In the genomic region with DNA sequence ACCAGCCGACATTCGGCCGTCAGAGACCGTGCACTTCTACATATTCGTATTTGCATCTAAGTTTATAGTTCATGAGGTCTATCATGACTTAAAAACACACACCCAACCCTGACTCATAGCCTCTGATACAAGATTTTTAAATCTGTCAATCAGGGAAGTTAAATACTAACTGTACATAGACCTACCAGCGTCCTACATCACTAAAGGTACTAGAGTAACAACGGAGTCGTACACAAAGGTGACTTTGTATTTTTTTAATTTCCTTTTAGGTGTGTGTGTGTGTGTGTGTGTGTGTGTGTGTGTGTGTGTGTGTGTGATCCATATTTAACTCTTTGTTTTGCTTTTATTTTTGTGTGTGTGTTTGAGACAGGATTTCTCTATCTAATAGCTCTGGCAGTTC, we compare ENCODE assay signal across 37 mouse cellular contexts. TPM values are rescaled to one million over a fixed set of nuclear protein-coding genes. Genes with fewer than 3 reads are reported as not detected.
"Had no signal": no experiment of that assay in that cellular context is flagged by ENCODE, and none has a peak within 500 bp of the region (broad histone marks: within the 10 kb centered on the region; RNA-seq: fewer than 3 reads in every experiment).

No protein-coding gene starts in this region.

- H3K9me3 ChIP-seq: limb, embryonic 10.5 days; limb, embryonic 12.5 days; limb, embryonic 13.5 days; limb, embryonic 15.5 days; liver, embryonic 12.5 days; liver, embryonic 13.5 days; liver, embryonic 15.5 days; lung, embryonic 15.5 days; midbrain, embryonic 10.5 days; midbrain, embryonic 12.5 days; midbrain, embryonic 13.5 days; midbrain, embryonic 15.5 days had no signal

- H3K27me3 ChIP-seq: limb, embryonic 12.5 days; limb, embryonic 13.5 days; limb, embryonic 15.5 days; liver, embryonic 12.5 days; liver, embryonic 13.5 days; liver, embryonic 15.5 days; lung, embryonic 15.5 days; megakaryocyte, embryonic 14.5 days; midbrain, embryonic 12.5 days; midbrain, embryonic 13.5 days; midbrain, embryonic 15.5 days had no signal

- H3K27ac ChIP-seq: left cerebral cortex, adult 2 months; limb, embryonic 10.5 days; limb, embryonic 12.5 days; limb, embryonic 13.5 days; limb, embryonic 15.5 days; liver, embryonic 12.5 days; liver, embryonic 13.5 days; liver, embryonic 14.5 days; liver, embryonic 15.5 days; lung, embryonic 15.5 days; macrophage; midbrain, embryonic 10.5 days; midbrain, embryonic 12.5 days; midbrain, embryonic 13.5 days; midbrain, embryonic 15.5 days had no signal

- H3K9ac ChIP-seq: limb, embryonic 12.5 days; limb, embryonic 13.5 days; limb, embryonic 15.5 days; liver, embryonic 12.5 days; liver, embryonic 13.5 days; liver, embryonic 14.5 days; liver, embryonic 15.5 days; liver, postnatal 0 days; lung, embryonic 14.5 days; lung, embryonic 15.5 days; midbrain, embryonic 12.5 days; midbrain, embryonic 13.5 days; midbrain, embryonic 15.5 days had no signal

- H3K4me1 ChIP-seq: limb, embryonic 10.5 days; limb, embryonic 12.5 days; liver, embryonic 12.5 days; liver, embryonic 13.5 days; liver, embryonic 15.5 days; lung, embryonic 15.5 days; megakaryocyte, embryonic 14.5 days; midbrain, embryonic 10.5 days; midbrain, embryonic 12.5 days; midbrain, embryonic 13.5 days; midbrain, embryonic 15.5 days had no signal

- ATAC-seq: liver, embryonic 12.5 days; liver, postnatal 0 days; lung, postnatal 0 days; midbrain, embryonic 13.5 days; midbrain, embryonic 15.5 days had no signal

- H3K36me3 ChIP-seq: limb, embryonic 10.5 days; limb, embryonic 12.5 days; limb, embryonic 13.5 days; limb, embryonic 15.5 days; liver, embryonic 12.5 days; liver, embryonic 13.5 days; liver, embryonic 15.5 days; lung, embryonic 15.5 days; midbrain, embryonic 10.5 days; midbrain, embryonic 12.5 days; midbrain, embryonic 13.5 days; midbrain, embryonic 15.5 days had no signal

- H3K4me2 ChIP-seq: limb, embryonic 12.5 days; limb, embryonic 13.5 days; limb, embryonic 15.5 days; liver, embryonic 11.5 days; liver, embryonic 12.5 days; liver, embryonic 13.5 days; liver, embryonic 15.5 days; lung, embryonic 14.5 days; lung, embryonic 15.5 days; midbrain, embryonic 12.5 days; midbrain, embryonic 13.5 days; midbrain, embryonic 15.5 days had no signal

- DNase-seq: left cerebral cortex, postnatal 4 days; liver; liver, embryonic 13.5 days; liver, postnatal 0 days; lung, adult 18-20 months; lung, adult 2 months; lung, embryonic 14.5 days; lung, postnatal 10 days; lung, postnatal 14 days; lung, postnatal 36 days; lung, postnatal 4 days; midbrain, embryonic 14.5 days had no signal

- H3K4me3 ChIP-seq: left cerebral cortex, adult 2 months; limb, embryonic 10.5 days; limb, embryonic 12.5 days; limb, embryonic 13.5 days; limb, embryonic 15.5 days; liver, embryonic 12.5 days; liver, embryonic 13.5 days; liver, embryonic 15.5 days; lung, embryonic 15.5 days; megakaryocyte, embryonic 14.5 days; midbrain, embryonic 10.5 days; midbrain, embryonic 12.5 days; midbrain, embryonic 13.5 days; midbrain, embryonic 15.5 days; myocyte had no signal

RNA-seq across cellular contexts. Expression of a gene that starts 44.9 kb away (rescaled TPM):
- polyA plus RNA-seq: limb, embryonic 10.5 days; limb, embryonic 11.5 days; limb, embryonic 12.5 days; limb, embryonic 13.5 days; limb, embryonic 14.5 days; limb, embryonic 15.5 days; liver, adult 2 months; liver, embryonic 11.5 days; liver, embryonic 12.5 days; liver, embryonic 13.5 days; liver, embryonic 14.5 days; liver, embryonic 15.5 days; liver, embryonic 16.5 days; liver, postnatal 0 days; lung, adult 2 months; lung, embryonic 14.5 days; lung, embryonic 15.5 days; lung, embryonic 16.5 days; lung, postnatal 0 days; macrophage; midbrain, embryonic 10.5 days; midbrain, embryonic 12.5 days; midbrain, embryonic 13.5 days; midbrain, embryonic 14.5 days; midbrain, embryonic 15.5 days; midbrain, postnatal 0 days; myocyte; neural tube, embryonic 11.5 days had no signal
